Mouse (Mus musculus): Measurements from ENCODE around the gene Nasp. TPM values are rescaled to one million over a fixed set of nuclear protein-coding genes. Genes with fewer than 3 reads are reported as not detected.
"Not testable (repeated sequence)": the region's sequence is repeated elsewhere in the genome, so short reads cannot be mapped to it uniquely, and the experiment has no call there.

Nasp gene
- 86.3 and 88.9 TPM in 2 replicates for polyA plus RNA-seq (2014; fragmentation: Nextera tagmentation; extraction: Ambion mirVana)

GRCm38 (mm10) chr4:116627722-116628662 is at the start of gene Nasp:
TSS of gene Nasp (minus strand) at chr4:116627941.
- peak; percentile 88 for DNase-seq (ENCODE audit: low spot score)
- WGBS = 8% methylated on average over 23 of the region's 23 CpGs
- Histone ChIP-seq H3K27me3 (ENCODE audit: control insufficient read depth, insufficient read depth, low read length) (no peaks in the 10 kb centered on the region), H3K4me1 (replicated peaks; ENCODE audit: control insufficient read depth, insufficient read depth, low read length) (peaks cover 23% of the 10 kb centered on the region), H3K4me3 (replicated peaks; ENCODE audit: low read length) (peak within 1 kb of the TSS; percentile 86), H3K27ac (peak within 1 kb of the TSS; percentile 92), H3K4me2 (replicated peaks) (peak within 1 kb of the TSS; percentile 85), H3K9me3 (ENCODE audit: control insufficient read depth, low read length) (no peaks in the 10 kb centered on the region), H3K36me3 (replicated peaks; ENCODE audit: control insufficient read depth, insufficient read depth) (0 out of 2 replicates have a peak, but pooled peaks cover 5% of the 10 kb centered on the region), H3K9ac (peak within 1 kb of the TSS; percentile 77)
- peak; percentile 85 for ATAC-seq (ENCODE audit: low FRiP score)

- WGBS = 89% methylated on average over 3 of the region's 3 CpGs
Observed at GRCm38 (mm10) chr4:116676027-116676426, 48.3 kb upstream of the Nasp start.

DNA sequence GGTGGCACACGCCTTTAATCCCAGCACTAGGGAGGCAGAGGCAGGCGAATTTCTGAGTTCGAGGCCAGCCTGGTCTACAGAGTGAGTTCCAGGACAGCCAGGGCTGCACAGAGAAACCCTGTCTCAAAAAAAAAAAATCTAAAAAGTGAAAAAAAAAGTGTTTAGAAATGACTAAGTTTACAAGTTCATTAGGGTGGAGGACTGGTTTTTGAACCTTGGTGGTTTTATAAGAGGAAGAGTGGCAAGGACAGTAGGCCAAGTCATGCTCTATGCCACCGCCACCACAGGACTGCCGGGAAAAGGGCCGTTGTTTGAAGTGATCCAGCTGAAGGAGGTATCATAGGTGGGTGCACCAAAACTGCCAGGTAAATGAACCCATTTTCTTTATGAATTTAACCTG is 47.0 kb upstream of the Nasp start:
- H3K4me3 ChIP-seq (replicated peaks; ENCODE audit: low read length); H3K9me3 ChIP-seq (ENCODE audit: control insufficient read depth, low read length); H3K4me1 ChIP-seq (replicated peaks; ENCODE audit: control insufficient read depth, insufficient read depth, low read length); ATAC-seq (ENCODE audit: low FRiP score); H3K27ac ChIP-seq; H3K27me3 ChIP-seq (ENCODE audit: control insufficient read depth, insufficient read depth, low read length); H3K9ac ChIP-seq; H3K36me3 ChIP-seq (replicated peaks; ENCODE audit: control insufficient read depth, insufficient read depth); DNase-seq (ENCODE audit: low spot score); H3K4me2 ChIP-seq (replicated peaks): not testable (repeated sequence)
- 93% methylated on average over 6 of the region's 6 CpGs for WGBS

More at GRCm38 (mm10) chr4:116676027-116676426, 48.3 kb upstream of the Nasp start:
- DNase-seq (ENCODE audit: low spot score) (no peak), ATAC-seq (ENCODE audit: low FRiP score) (no peak)
- no peak overlapping the region for H3K9ac ChIP-seq
- no peaks in the 10 kb centered on the region for H3K27me3 ChIP-seq (ENCODE audit: control insufficient read depth, insufficient read depth, low read length)
- no peak overlapping the region for H3K27ac ChIP-seq
- H3K36me3 ChIP-seq (replicated peaks; ENCODE audit: control insufficient read depth, insufficient read depth) = no peaks in the 10 kb centered on the region
- no peak overlapping the region for H3K4me3 ChIP-seq (replicated peaks; ENCODE audit: low read length)
- no peaks in the 10 kb centered on the region for H3K4me1 ChIP-seq (replicated peaks; ENCODE audit: control insufficient read depth, insufficient read depth, low read length)
- H3K4me2 ChIP-seq (replicated peaks) = no peak overlapping the region
- no peaks in the 10 kb centered on the region for H3K9me3 ChIP-seq (ENCODE audit: control insufficient read depth, low read length)

DNA sequence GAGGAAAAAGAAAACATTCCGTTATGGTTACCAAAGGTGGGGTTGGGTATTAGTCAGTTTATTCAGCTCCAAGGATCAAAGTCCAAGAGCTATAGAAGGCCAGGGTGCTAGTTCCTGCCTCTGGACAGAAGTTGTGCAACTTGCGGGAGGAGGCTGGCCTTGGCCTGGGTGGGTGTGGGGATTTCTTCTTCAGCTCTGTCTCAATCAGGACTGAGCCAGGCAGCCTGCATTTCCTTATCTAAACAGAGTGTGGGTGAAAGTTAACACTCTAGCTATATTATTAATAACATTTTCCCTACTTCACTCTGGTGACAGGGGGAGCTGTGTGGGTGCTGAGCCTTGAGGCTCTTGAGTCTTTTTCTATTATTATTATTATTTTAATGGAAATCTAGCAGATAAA is 45.0 kb upstream of the Nasp start:
- no peaks in the 10 kb centered on the region for H3K36me3 ChIP-seq (replicated peaks; ENCODE audit: control insufficient read depth, insufficient read depth)
- no peak overlapping the region for H3K9ac ChIP-seq
- no peak overlapping the region for H3K4me2 ChIP-seq (replicated peaks)
- no peak for DNase-seq (ENCODE audit: low spot score)
- no peaks in the 10 kb centered on the region for H3K4me1 ChIP-seq (replicated peaks; ENCODE audit: control insufficient read depth, insufficient read depth, low read length)
- no peaks in the 10 kb centered on the region for H3K9me3 ChIP-seq (ENCODE audit: control insufficient read depth, low read length)
- H3K4me3 ChIP-seq (replicated peaks; ENCODE audit: low read length) = no peak overlapping the region
- ATAC-seq (ENCODE audit: low FRiP score) = no peak
- no peak overlapping the region for H3K27ac ChIP-seq
- WGBS = 89% methylated on average over 2 of the region's 2 CpGs
- H3K27me3 ChIP-seq (ENCODE audit: control insufficient read depth, insufficient read depth, low read length) = no peaks in the 10 kb centered on the region

DNA sequence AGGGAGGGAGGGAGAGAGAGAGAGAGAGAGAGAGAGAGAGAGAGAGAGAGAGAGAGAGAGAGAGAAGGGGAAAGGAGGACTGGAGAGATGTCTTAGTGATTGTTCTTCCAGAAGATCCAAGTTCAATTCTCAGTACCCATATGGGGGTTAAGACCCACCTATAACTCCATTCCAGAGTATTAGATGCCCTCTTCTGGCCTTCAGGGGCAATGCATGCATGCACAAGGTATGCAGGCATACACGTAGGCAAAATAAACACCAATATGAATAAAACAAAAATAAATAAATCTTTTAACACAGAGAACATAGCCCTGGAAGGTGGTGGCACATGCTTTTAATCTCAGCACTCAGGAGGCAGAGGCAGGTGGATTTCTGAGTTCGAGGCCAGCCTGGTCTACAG is 41.5 kb upstream of the Nasp start:
- H3K4me3 ChIP-seq (replicated peaks; ENCODE audit: low read length) = no peak overlapping the region
- WGBS = 63% methylated on average over 2 of the region's 2 CpGs
- H3K4me2 ChIP-seq (replicated peaks) = no peak overlapping the region
- H3K4me1 ChIP-seq (replicated peaks; ENCODE audit: control insufficient read depth, insufficient read depth, low read length) = no peaks in the 10 kb centered on the region
- no peaks in the 10 kb centered on the region for H3K36me3 ChIP-seq (replicated peaks; ENCODE audit: control insufficient read depth, insufficient read depth)
- DNase-seq (ENCODE audit: low spot score) (no peak), ATAC-seq (ENCODE audit: low FRiP score) (no peak)
- H3K9me3 ChIP-seq (ENCODE audit: control insufficient read depth, low read length) = no peaks in the 10 kb centered on the region
- no peak overlapping the region for H3K9ac ChIP-seq
- no peaks in the 10 kb centered on the region for H3K27me3 ChIP-seq (ENCODE audit: control insufficient read depth, insufficient read depth, low read length)
- H3K27ac ChIP-seq = no peak overlapping the region

- H3K4me3 ChIP-seq (replicated peaks; ENCODE audit: low read length) = no peak overlapping the region
- no peaks in the 10 kb centered on the region for H3K4me1 ChIP-seq (replicated peaks; ENCODE audit: control insufficient read depth, insufficient read depth, low read length)
- H3K9ac ChIP-seq = no peak overlapping the region
- H3K4me2 ChIP-seq (replicated peaks) = no peak overlapping the region
- no peaks in the 10 kb centered on the region for H3K36me3 ChIP-seq (replicated peaks; ENCODE audit: control insufficient read depth, insufficient read depth)
- H3K9me3 ChIP-seq (ENCODE audit: control insufficient read depth, low read length) = no peaks in the 10 kb centered on the region
- H3K27me3 ChIP-seq (ENCODE audit: control insufficient read depth, insufficient read depth, low read length) = no peaks in the 10 kb centered on the region
- DNase-seq (ENCODE audit: low spot score) = no peak
- whole genome bisulfite sequencing = 71% methylated on average over 3 of the region's 3 CpGs
- no peak for ATAC-seq (ENCODE audit: low FRiP score)
- no peak overlapping the region for H3K27ac ChIP-seq
Observed at GRCm38 (mm10) chr4:116668145-116668544, 40.4 kb upstream of the Nasp start.

DNA sequence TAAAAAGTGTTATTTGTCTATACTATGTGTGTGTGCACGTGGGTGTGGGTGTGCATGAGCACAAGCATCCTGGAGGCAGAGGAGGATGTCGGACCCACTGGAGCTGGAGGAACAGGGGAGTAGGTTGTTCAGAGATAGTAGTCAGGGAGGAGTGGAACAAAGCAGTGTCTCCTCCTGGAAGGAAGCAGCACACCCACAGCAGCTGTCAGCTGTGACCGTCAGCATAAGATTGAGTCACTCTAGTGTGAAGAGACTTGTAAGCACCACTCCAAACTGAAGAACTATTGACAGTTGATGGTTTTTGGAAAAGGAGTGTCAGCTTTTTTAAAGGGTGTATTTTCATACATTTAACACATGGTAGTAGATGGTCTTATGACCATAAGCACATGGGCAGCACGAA is 38.9 kb upstream of the Nasp start:
- H3K4me3 ChIP-seq (replicated peaks; ENCODE audit: low read length) = no peak overlapping the region
- H3K4me1 ChIP-seq (replicated peaks; ENCODE audit: control insufficient read depth, insufficient read depth, low read length) = no peaks in the 10 kb centered on the region
- H3K9ac ChIP-seq = no peak overlapping the region
- ATAC-seq (ENCODE audit: low FRiP score) (no peak), DNase-seq (ENCODE audit: low spot score) (no peak)
- H3K36me3 ChIP-seq (replicated peaks; ENCODE audit: control insufficient read depth, insufficient read depth) = no peaks in the 10 kb centered on the region
- WGBS = 69% methylated on average over 4 of the region's 4 CpGs
- no peaks in the 10 kb centered on the region for H3K9me3 ChIP-seq (ENCODE audit: control insufficient read depth, low read length)
- no peaks in the 10 kb centered on the region for H3K27me3 ChIP-seq (ENCODE audit: control insufficient read depth, insufficient read depth, low read length)
- H3K27ac ChIP-seq = no peak overlapping the region
- no peak overlapping the region for H3K4me2 ChIP-seq (replicated peaks)

GRCm38 (mm10) chr4:116661998-116662397 is 34.3 kb upstream of the Nasp start:
- ATAC-seq (ENCODE audit: low FRiP score) (no peak), DNase-seq (ENCODE audit: low spot score) (no peak)
- Histone ChIP-seq H3K27ac (no peak overlapping the region), H3K27me3 (ENCODE audit: control insufficient read depth, insufficient read depth, low read length) (no peaks in the 10 kb centered on the region), H3K36me3 (replicated peaks; ENCODE audit: control insufficient read depth, insufficient read depth) (no peaks in the 10 kb centered on the region), H3K9ac (no peak overlapping the region), H3K4me1 (replicated peaks; ENCODE audit: control insufficient read depth, insufficient read depth, low read length) (no peaks in the 10 kb centered on the region), H3K4me2 (replicated peaks) (no peak overlapping the region), H3K9me3 (ENCODE audit: control insufficient read depth, low read length) (no peaks in the 10 kb centered on the region), H3K4me3 (replicated peaks; ENCODE audit: low read length) (no peak overlapping the region)
- WGBS = 100% methylated on average over 1 of the region's 1 CpGs

DNA sequence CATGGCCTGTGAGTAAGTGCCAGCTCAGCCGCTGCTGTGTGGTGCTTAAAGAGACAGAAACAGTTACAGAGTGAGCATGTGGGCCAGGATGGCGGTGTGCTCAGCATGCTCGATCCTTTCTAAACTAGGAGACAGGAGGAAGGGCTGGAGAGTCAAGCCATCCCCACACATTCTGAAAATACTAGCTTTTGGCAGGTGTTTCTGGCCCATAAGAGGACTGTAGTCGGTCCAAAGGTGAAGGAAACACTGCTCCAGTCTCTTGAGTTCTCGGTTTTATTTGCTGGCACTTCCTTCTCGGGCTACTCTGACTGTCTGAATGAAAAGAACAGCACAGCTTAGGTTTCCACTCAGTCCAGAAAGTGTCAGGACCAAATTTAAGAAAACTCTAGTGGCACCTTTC is 33.1 kb upstream of the Nasp start:
- H3K4me1 ChIP-seq (replicated peaks; ENCODE audit: control insufficient read depth, insufficient read depth, low read length) = no peaks in the 10 kb centered on the region
- no peak overlapping the region for H3K27ac ChIP-seq
- H3K27me3 ChIP-seq (ENCODE audit: control insufficient read depth, insufficient read depth, low read length) = no peaks in the 10 kb centered on the region
- no peak for DNase-seq (ENCODE audit: low spot score)
- no peak overlapping the region for H3K4me3 ChIP-seq (replicated peaks; ENCODE audit: low read length)
- ATAC-seq (ENCODE audit: low FRiP score) = no peak
- no peaks in the 10 kb centered on the region for H3K36me3 ChIP-seq (replicated peaks; ENCODE audit: control insufficient read depth, insufficient read depth)
- WGBS = 79% methylated on average over 6 of the region's 6 CpGs
- H3K9ac ChIP-seq = no peak overlapping the region
- no peak overlapping the region for H3K4me2 ChIP-seq (replicated peaks)
- no peaks in the 10 kb centered on the region for H3K9me3 ChIP-seq (ENCODE audit: control insufficient read depth, low read length)

Measured in hindbrain, embryonic 14.5 days (tissue).